Mouse (Mus musculus): ENCODE data around the gene Nedd4. TPM values are rescaled to one million over a fixed set of nuclear protein-coding genes. Genes with fewer than 3 reads are reported as not detected.

Gene Nedd4
- polyA plus RNA-seq, 1 experiment from 2014 or later, result 690 TPM

DNA sequence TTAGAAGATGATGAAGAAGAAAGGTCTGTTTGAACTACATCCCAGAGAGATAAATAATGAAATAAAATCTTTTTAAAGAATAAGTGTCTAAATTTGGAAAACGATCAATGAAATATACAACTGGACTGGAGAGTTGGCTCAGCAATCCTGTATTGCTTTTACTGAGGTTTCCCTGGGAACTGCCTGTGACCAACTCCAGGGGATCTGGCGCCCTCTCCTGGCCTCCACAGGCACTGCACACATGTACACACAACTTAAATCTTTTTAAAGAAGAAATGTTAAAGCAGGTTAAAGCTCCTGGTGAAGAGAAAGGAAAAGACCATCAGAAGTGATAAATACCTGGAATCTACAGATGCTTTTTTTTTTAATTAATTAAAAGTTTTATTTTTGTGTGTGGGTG is 10.2 kb downstream of the Nedd4 start:
- H3K4me1 ChIP-seq, result no peaks in the 10 kb centered on the region
- H3K36me3 ChIP-seq, result peaks cover 97% of the 10 kb centered on the region
- H3K27me3 ChIP-seq (ENCODE audit: low read depth, poor library complexity, severe bottlenecking), result no peaks in the 10 kb centered on the region
- DNase-seq (ENCODE audit: low spot score), result peak; percentile 87
- no peak overlapping the region for H3K27ac ChIP-seq
- no peaks in the 10 kb centered on the region for H3K9me3 ChIP-seq (replicated peaks)
- WGBS, result 52% methylated on average over 2 of the region's 2 CpGs
- H3K4me3 ChIP-seq, result no peak overlapping the region

DNA sequence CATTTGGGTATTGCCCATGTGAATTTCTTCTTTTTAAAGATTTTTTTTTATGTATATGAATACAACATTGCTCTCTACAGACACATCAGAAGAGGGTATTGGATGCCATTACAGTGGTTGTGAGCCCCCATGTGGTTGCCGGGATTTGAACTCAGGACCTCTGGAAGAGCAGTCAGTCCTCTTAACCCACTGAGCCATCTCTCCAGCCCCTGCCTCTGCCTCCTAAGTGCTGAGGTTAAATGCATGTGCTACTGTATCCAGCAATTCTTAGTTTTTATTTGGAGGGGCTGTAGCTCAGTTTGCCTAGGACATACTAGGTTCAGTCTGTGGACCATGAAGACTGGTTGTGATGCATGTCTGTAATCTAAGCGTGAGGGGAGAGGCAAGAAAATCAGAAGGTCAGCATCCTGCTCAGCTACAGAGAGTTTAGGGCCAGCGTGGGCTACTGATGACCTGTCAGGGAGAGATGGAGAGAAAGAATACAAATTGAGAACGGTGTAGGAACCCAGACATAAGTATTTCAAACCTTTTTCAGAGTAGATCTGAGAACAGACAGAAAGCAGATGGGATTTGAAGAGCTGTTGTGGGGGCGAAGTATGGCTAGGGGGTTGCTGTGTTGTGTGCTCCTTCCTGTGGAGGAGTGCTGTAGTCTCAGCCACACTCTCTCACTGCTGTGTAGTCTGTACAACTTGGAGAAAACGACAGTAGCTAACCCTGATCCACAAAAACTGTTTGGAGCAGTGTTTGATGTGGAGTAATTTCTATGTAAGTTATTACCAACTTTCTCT is 13.0 kb downstream of the Nedd4 start:
- Histone ChIP-seq H3K4me1 (no peaks in the 10 kb centered on the region), H3K36me3 (peaks cover 97% of the 10 kb centered on the region), H3K27me3 (ENCODE audit: low read depth, poor library complexity, severe bottlenecking) (no peaks in the 10 kb centered on the region), H3K9me3 (replicated peaks) (no peaks in the 10 kb centered on the region), H3K27ac (no peak overlapping the region), H3K4me3 (no peak overlapping the region)
- no peak for DNase-seq (ENCODE audit: low spot score)
- WGBS, result 92% methylated on average over 6 of the region's 6 CpGs

GRCm38 (mm10) chr9:72675745-72676200 is 13.6 kb downstream of the Nedd4 start:
- no peaks in the 10 kb centered on the region for H3K9me3 ChIP-seq (replicated peaks)
- peaks cover 96% of the 10 kb centered on the region for H3K36me3 ChIP-seq
- WGBS, result 94% methylated on average over 3 of the region's 3 CpGs
- no peak for DNase-seq (ENCODE audit: low spot score)
- H3K27ac ChIP-seq, result no peak overlapping the region
- H3K4me3 ChIP-seq, result no peak overlapping the region
- H3K4me1 ChIP-seq, result no peaks in the 10 kb centered on the region
- H3K27me3 ChIP-seq (ENCODE audit: low read depth, poor library complexity, severe bottlenecking), result no peaks in the 10 kb centered on the region

DNA sequence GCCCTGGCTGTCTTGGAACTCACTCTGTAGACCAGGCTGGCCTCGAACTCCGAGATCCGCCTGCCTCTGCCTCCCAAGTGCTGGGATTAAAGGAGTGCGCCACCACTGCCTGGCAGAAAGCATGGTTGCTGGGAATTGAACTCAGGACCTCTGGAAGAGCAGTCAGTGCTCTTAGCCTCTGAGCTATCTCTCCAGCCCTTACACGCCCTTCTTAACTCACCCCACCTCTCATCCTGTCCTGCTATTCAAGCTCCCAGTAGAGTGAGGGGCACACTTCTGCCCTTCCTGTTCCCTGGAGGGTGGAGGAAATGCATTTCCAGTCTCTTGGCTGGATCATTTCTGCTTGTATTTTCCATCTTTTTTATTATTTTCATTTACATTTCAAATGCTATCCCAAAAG is 15.5 kb downstream of the Nedd4 start:
- H3K9me3 ChIP-seq (replicated peaks), result no peaks in the 10 kb centered on the region
- DNase-seq (ENCODE audit: low spot score), result no peak
- peaks cover 97% of the 10 kb centered on the region for H3K36me3 ChIP-seq
- no peaks in the 10 kb centered on the region for H3K4me1 ChIP-seq
- no peak overlapping the region for H3K27ac ChIP-seq
- no peak overlapping the region for H3K4me3 ChIP-seq
- no peaks in the 10 kb centered on the region for H3K27me3 ChIP-seq (ENCODE audit: low read depth, poor library complexity, severe bottlenecking)
- 96% methylated on average over 5 of the region's 5 CpGs for WGBS

GRCm38 (mm10) chr9:72678771-72679170 is 16.6 kb downstream of the Nedd4 start:
- H3K36me3 ChIP-seq, result peaks cover 96% of the 10 kb centered on the region
- no peaks in the 10 kb centered on the region for H3K27me3 ChIP-seq (ENCODE audit: low read depth, poor library complexity, severe bottlenecking)
- 91% methylated on average over 4 of the region's 4 CpGs for WGBS
- DNase-seq (ENCODE audit: low spot score), result no peak
- H3K9me3 ChIP-seq (replicated peaks), result no peaks in the 10 kb centered on the region
- H3K4me3 ChIP-seq, result no peak overlapping the region
- no peak overlapping the region for H3K27ac ChIP-seq
- H3K4me1 ChIP-seq, result no peaks in the 10 kb centered on the region

GRCm38 (mm10) chr9:72681652-72682228 is 19.6 kb downstream of the Nedd4 start:
- Histone ChIP-seq H3K9me3 (replicated peaks) (no peaks in the 10 kb centered on the region), H3K27ac (no peak overlapping the region), H3K4me3 (no peak overlapping the region), H3K4me1 (no peaks in the 10 kb centered on the region), H3K27me3 (ENCODE audit: low read depth, poor library complexity, severe bottlenecking) (no peaks in the 10 kb centered on the region), H3K36me3 (peaks cover 96% of the 10 kb centered on the region)
- 95% methylated on average over 8 of the region's 8 CpGs for WGBS
- no peak for DNase-seq (ENCODE audit: low spot score)

DNA sequence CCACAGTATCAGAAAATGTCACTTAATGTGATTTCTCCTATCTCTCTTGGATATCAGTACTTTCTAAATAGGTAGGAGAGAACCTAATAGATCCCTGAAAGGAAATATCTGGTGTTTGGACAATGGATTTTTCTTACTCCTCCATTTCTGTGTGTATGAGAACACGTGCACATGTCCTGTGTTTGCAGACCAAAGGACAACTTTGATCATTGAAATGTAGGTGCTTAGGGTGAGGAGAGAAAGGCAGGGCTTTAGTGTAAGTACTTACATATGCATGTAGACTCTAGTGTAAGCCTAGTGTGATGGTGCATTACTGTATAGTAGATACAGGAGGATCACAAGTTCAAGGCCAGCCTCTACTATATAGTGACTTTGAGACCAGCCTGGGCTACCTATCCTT is 21.1 kb downstream of the Nedd4 start:
- WGBS, result 93% methylated on average over 1 of the region's 1 CpGs
- Histone ChIP-seq H3K4me1 (no peaks in the 10 kb centered on the region), H3K9me3 (replicated peaks) (no peaks in the 10 kb centered on the region), H3K27ac (no peak overlapping the region), H3K27me3 (ENCODE audit: low read depth, poor library complexity, severe bottlenecking) (no peaks in the 10 kb centered on the region), H3K4me3 (no peak overlapping the region), H3K36me3 (peaks cover 96% of the 10 kb centered on the region)
- no peak for DNase-seq (ENCODE audit: low spot score)

DNA sequence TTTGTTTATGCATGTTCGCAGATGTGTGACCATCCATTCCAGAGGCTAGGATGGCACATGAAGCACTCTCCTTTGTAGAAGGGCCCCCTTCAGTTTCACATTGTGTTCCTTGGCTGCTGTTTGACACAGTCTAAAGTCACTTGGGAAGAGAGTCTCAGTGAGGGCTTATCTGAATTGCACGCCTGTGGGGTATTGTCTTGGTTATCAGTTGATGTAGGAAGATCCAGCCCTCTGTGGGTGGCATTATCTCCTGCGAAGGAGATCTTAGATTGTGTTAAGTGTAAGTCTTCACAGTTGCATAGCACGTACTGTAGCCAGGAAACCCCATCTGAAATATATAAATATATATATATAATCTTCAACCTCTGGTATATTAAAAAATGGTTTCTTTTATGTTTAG is 23.1 kb downstream of the Nedd4 start:
- WGBS, result 94% methylated on average over 4 of the region's 4 CpGs
- no peaks in the 10 kb centered on the region for H3K9me3 ChIP-seq (replicated peaks)
- no peak for DNase-seq (ENCODE audit: low spot score)
- H3K4me1 ChIP-seq, result no peaks in the 10 kb centered on the region
- H3K36me3 ChIP-seq, result peaks cover 97% of the 10 kb centered on the region
- H3K4me3 ChIP-seq, result no peak overlapping the region
- H3K27me3 ChIP-seq (ENCODE audit: low read depth, poor library complexity, severe bottlenecking), result no peaks in the 10 kb centered on the region
- H3K27ac ChIP-seq, result no peak overlapping the region

DNA sequence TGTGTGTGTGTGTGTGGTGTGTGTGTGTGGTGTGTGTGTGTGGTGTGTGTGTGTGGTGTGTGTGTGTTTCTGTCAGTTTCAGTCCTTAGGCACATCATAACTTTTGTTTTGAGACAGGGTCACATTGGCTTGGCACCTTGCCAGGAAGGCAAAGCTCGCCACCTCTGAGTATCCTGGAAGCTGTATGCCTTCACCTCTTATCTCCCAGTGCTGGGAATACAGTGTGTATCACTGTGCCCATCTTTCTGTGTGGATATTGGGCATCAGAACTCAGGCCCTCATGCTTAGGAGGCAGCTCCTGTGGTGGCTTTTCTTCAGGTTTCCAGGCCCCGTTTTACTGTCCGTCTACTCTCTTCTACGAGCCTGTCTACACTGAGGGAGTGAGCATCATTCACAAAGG is 24.4 kb downstream of the Nedd4 start:
- Histone ChIP-seq H3K27me3 (ENCODE audit: low read depth, poor library complexity, severe bottlenecking) (no peaks in the 10 kb centered on the region), H3K4me3 (no peak overlapping the region), H3K4me1 (no peaks in the 10 kb centered on the region), H3K9me3 (replicated peaks) (no peaks in the 10 kb centered on the region), H3K27ac (no peak overlapping the region), H3K36me3 (peaks cover 99% of the 10 kb centered on the region)
- 88% methylated on average over 4 of the region's 4 CpGs for WGBS
- no peak for DNase-seq (ENCODE audit: low spot score)

- H3K36me3 ChIP-seq, result peaks cover 100% of the 10 kb centered on the region
- no peaks in the 10 kb centered on the region for H3K9me3 ChIP-seq (replicated peaks)
- no peaks in the 10 kb centered on the region for H3K27me3 ChIP-seq (ENCODE audit: low read depth, poor library complexity, severe bottlenecking)
- H3K4me3 ChIP-seq, result no peak overlapping the region
- no peaks in the 10 kb centered on the region for H3K4me1 ChIP-seq
- WGBS, result 81% methylated on average over 5 of the region's 5 CpGs
- no peak for DNase-seq (ENCODE audit: low spot score)
- H3K27ac ChIP-seq, result no peak overlapping the region
Observed at GRCm38 (mm10) chr9:72689522-72689921, 27.4 kb downstream of the Nedd4 start.

- H3K27me3 ChIP-seq (ENCODE audit: low read depth, poor library complexity, severe bottlenecking), result no peaks in the 10 kb centered on the region
- DNase-seq (ENCODE audit: low spot score), result no peak
- no peaks in the 10 kb centered on the region for H3K9me3 ChIP-seq (replicated peaks)
- no peaks in the 10 kb centered on the region for H3K4me1 ChIP-seq
- H3K36me3 ChIP-seq, result peaks cover 100% of the 10 kb centered on the region
- H3K27ac ChIP-seq, result no peak overlapping the region
- 65% methylated on average over 1 of the region's 1 CpGs for WGBS
- no peak overlapping the region for H3K4me3 ChIP-seq
Observed at GRCm38 (mm10) chr9:72690811-72691210, 28.7 kb downstream of the Nedd4 start.

DNA sequence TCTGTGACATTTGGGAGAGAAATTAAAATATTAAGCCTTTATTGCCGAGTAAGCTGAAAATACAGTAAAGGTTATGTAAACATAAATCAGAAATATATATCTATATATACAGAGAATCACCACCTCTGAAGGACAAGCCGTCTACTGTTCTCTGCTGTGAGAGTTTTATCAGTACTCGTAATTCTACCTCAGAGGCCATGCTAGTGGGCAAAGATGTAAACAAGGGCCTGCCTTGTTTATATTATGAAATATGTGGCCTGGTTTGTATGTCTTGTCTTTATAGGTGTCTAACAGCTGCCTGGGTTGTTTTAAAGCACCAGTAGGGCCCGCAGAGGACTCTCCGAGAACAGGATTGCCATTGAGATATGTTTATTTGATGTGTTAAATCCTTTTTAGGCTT is 29.8 kb downstream of the Nedd4 start:
- DNase-seq (ENCODE audit: low spot score), result no peak
- H3K4me1 ChIP-seq, result no peaks in the 10 kb centered on the region
- 88% methylated on average over 5 of the region's 5 CpGs for WGBS

DNA sequence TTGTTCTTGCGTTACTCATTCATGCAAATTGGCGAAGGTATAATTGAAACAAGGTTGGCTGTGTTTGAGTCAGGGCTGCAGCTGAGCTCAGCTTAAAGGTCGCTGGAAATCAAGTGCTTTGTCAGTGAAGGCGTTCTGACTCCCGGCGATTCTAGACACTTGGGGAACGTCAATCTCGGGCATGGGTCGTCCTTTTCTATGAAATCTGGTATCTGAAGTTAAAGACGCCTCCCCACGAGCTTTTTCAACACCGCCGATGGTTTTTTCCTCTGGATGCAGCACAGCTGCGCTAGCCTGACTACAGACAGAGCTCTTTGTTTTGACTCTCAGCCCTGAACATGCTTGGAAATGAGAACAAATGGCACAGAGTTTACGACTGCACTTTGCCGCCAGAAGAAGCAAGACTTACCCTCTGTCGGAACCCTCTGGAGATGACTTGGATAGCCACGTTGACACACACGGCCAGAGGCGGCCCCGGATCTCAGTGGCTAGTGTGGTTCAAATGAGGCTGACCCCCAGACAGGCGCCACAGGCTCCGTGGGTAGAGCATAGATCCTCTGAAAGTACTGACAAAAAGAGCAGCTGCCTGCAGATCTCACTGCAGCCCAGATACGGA is 31.0 kb downstream of the Nedd4 start:
- Histone ChIP-seq H3K27me3 (ENCODE audit: low read depth, poor library complexity, severe bottlenecking) (no peaks in the 10 kb centered on the region), H3K36me3 (peaks cover 98% of the 10 kb centered on the region), H3K27ac (no peak overlapping the region), H3K9me3 (replicated peaks) (no peaks in the 10 kb centered on the region), H3K4me3 (no peak overlapping the region), H3K4me1 (no peaks in the 10 kb centered on the region)
- 82% methylated on average over 24 of the region's 24 CpGs for WGBS
- DNase-seq (ENCODE audit: low spot score), result no peak

More for the DNA sequence above, 29.8 kb downstream of the Nedd4 start:
- Histone ChIP-seq H3K4me3 (no peak overlapping the region), H3K36me3 (peaks cover 100% of the 10 kb centered on the region), H3K9me3 (replicated peaks) (no peaks in the 10 kb centered on the region), H3K27ac (no peak overlapping the region), H3K27me3 (ENCODE audit: low read depth, poor library complexity, severe bottlenecking) (no peaks in the 10 kb centered on the region)

All from limb, embryonic 10.5 days (tissue).